Mouse (Mus musculus): ENCODE measurements around the gene Cpt1c. TPM values are rescaled to one million over a fixed set of nuclear protein-coding genes. Genes with fewer than 3 reads are reported as not detected.

Gene Cpt1c
- polyA plus RNA-seq, 1 experiment from 2014 or later: 54.9 TPM

DNA sequence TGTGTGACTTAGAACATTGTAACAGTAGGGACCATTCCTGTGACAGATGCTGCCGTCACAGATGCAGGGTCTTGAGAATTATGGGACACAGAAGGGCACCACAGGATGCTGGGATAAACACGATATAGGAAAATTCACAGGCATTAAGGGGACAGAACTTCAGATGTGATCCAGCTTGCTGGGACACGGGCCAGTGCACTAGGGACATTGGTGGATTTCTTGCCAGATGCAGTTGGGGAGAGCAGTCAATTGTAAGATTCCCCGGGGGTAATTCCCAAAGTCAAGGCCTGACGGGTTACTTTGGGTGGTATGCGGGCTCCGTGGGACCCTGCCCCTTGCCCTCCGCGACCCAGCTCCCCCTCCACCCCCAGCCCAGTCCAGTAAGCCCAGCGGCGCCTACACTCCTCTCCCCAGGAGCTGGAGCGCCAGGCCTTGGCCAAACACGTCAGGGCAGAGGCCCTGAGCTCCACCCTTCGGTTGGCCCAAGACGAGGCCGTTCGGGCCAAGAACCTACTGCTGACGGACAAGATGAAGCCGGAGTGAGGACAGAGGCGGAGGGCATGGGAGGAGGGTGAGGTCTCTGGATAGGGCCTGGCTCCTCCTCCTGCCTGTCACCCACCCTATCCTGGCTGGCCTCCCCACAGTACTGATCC lies 17.3 kb downstream of the Cpt1c start:
- Histone ChIP-seq H3K4me2 (no peak overlapping the region), H3K36me3 (peaks cover 40% of the 10 kb centered on the region), H3K27ac (replicated peaks) (peak overlapping the region; percentile 46; the same call in 1 of the 2 replicates), H3K4me1 (replicated peaks) (peaks cover 21% of the 10 kb centered on the region), H3K4me3 (no peak overlapping the region), H3K27me3 (peaks cover 9% of the 10 kb centered on the region), H3K9ac (0 out of 2 replicates have a peak overlapping the region, but pooled peaks have one; percentile 23), H3K9me3 (no peaks in the 10 kb centered on the region)
- no peak for ATAC-seq (ENCODE audit: low read depth)
- 72% methylated on average over 20 of the region's 20 CpGs for WGBS

DNA sequence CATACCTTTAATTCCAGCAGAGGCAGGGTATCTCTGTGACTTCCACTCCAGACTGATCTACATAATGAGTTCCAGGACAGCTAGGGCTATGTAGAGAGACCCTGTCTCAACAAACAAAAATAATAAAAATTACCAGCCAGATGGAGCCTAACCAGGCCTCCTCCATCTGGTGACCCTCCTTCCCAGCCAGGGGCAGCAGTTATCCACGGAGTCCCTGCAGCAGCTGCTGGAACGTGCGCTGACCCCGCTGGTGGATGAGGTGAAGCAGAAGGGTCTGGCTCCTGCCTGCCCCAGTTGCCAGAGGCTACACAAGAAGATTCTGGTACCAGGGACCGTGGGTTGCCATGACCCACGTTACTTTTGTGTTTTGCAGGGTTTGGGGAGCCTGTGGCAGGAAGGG lies 18.4 kb downstream of the Cpt1c start:
- Histone ChIP-seq H3K36me3 (peaks cover 30% of the 10 kb centered on the region), H3K27ac (replicated peaks) (peak overlapping the region; percentile 50), H3K4me1 (replicated peaks) (peaks cover 28% of the 10 kb centered on the region), H3K9me3 (no peaks in the 10 kb centered on the region), H3K4me2 (no peak overlapping the region), H3K9ac (0 out of 2 replicates have a peak overlapping the region, but pooled peaks have one; percentile 23), H3K27me3 (peaks cover 20% of the 10 kb centered on the region), H3K4me3 (no peak overlapping the region)
- no peak for ATAC-seq (ENCODE audit: low read depth)
- WGBS: 43% methylated on average over 6 of the region's 6 CpGs

DNA sequence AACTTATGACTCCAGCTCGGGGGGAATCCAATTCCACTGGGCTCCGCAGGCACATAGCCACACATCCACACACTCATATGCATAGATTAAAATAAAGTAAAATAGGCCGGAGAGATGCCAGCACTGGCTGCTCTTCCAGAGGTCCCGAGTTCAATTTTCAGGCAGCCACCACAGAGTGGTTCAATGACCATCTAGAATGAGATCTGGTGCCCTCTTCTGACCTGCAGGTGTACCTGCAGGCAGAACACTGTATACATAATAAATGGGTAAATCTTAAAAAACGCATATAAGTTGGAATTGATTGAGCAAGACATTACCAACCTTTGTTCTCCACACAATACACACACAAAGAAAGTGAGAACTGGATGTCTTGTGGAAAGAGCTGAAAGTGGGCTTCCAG lies 19.0 kb downstream of the Cpt1c start:
- no peak for ATAC-seq (ENCODE audit: low read depth)
- H3K9ac ChIP-seq: no peak overlapping the region
- peaks cover 26% of the 10 kb centered on the region for H3K27me3 ChIP-seq
- no peak overlapping the region for H3K4me2 ChIP-seq
- no peaks in the 10 kb centered on the region for H3K9me3 ChIP-seq
- H3K36me3 ChIP-seq: peaks cover 23% of the 10 kb centered on the region
- no peak overlapping the region for H3K27ac ChIP-seq (replicated peaks)
- 57% methylated on average over 5 of the region's 5 CpGs for WGBS
- H3K4me3 ChIP-seq: no peak overlapping the region
- H3K4me1 ChIP-seq (replicated peaks): peaks cover 28% of the 10 kb centered on the region

DNA sequence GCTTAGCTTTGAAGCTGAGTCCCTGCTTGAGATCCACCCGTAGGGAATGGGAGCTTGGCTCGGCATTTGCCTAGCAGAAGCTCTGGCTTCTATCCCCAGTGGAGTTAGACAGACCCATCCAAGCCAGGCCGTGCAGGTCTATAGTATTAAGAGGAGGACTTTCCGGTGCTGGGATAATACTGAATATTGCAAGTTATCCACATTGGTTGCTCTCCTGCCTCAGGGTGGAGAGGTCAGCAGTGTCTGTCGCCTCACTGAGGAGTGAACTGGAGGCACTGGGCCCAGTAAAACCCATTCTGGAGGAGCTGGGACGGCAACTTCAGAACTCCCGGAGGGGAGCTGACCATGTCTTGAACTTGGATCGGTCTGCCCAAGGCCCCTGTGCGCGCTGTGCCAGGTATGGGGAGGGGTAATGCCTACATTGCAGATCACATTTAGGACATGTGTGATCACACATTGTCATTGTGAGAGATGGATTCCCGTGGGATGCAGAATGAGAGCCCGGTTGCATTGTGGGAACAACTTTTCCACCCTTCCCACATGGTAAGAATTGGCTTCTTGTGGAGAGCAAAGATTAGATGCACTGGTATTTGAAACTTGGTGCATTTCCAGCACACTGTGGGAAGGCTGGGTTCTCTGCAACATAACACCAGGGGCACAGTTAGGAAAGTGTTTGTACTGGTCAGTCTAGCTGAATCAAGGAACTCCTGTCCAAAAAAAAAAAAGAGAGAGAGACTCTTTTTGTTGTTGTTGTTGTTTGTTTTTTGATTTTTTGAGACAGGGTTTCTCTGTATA lies 20.4 kb downstream of the Cpt1c start:
- WGBS: 80% methylated on average over 12 of the region's 12 CpGs
- ATAC-seq (ENCODE audit: low read depth): no peak
- H3K4me3 ChIP-seq: no peak overlapping the region

DNA sequence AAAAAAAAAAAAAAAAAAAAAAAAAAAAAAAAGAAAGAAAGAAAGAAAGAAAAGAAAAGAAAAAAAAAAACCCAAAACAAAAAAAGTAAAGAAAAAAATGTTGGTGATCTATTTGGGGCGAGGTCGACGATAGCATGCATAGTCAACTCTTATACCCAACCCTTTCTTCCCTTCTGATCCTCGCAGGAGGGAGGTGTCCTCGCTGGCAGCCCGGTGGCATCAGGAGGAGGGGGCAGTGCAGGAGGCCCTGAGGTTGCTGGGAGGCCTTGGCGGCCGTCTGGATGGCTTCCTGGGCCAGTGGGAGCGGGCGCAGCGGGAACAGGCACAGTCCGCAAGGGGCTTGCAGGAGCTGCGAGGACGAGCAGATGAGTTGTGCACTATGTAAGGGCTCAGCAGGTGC lies 21.1 kb downstream of the Cpt1c start:
- Histone ChIP-seq H3K9me3 (no peaks in the 10 kb centered on the region), H3K27ac (replicated peaks) (no peak overlapping the region), H3K4me1 (replicated peaks) (peaks cover 28% of the 10 kb centered on the region), H3K27me3 (peaks cover 44% of the 10 kb centered on the region), H3K36me3 (0 out of 2 replicates have a peak, but pooled peaks cover 4% of the 10 kb centered on the region), H3K4me3 (no peak overlapping the region), H3K9ac (no peak overlapping the region), H3K4me2 (no peak overlapping the region)
- ATAC-seq (ENCODE audit: low read depth): no peak
- WGBS: 61% methylated on average over 14 of the region's 14 CpGs

More for the DNA sequence above, 20.4 kb downstream of the Cpt1c start:
- Histone ChIP-seq H3K36me3 (peaks cover 11% of the 10 kb centered on the region), H3K4me2 (no peak overlapping the region), H3K9me3 (no peaks in the 10 kb centered on the region), H3K27ac (replicated peaks) (no peak overlapping the region), H3K4me1 (replicated peaks) (peaks cover 28% of the 10 kb centered on the region), H3K9ac (no peak overlapping the region), H3K27me3 (peaks cover 40% of the 10 kb centered on the region)

DNA sequence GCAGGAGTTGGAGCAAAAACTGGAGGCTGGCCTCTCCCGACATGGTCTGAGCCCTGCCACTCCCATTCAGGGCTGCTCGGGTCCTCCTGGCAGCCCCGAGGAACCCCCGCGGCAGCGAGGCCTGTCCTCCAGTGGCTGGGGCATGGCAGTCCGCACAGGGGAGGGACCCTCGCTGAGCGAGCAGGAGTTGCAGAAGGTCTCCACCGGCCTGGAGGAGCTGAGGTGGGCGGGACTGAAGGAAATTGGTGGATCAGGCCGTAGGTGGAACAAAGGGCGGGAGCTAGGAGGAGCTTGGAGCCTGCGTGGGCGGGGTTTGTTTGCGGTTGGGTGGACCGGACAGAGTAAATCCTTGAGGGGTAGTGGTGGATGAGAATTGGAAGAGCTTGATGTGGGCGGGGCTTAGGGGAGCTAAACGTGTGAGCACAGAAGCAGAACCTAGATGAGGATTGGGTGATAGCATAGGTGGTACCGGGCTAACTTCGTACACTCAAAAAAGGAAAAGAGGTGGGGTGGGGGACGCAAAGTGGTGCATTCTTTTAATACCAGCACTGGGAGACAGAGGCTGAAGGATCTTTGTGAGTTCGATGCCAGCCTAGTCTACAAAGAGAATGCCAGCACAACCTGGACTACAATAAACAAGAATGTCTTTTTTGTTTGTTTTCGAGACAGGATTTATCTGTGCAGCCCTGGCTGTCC lies 21.9 kb downstream of the Cpt1c start:
- Histone ChIP-seq H3K9ac (peak overlapping the region; percentile 71), H3K4me1 (replicated peaks) (peaks cover 27% of the 10 kb centered on the region), H3K36me3 (no peaks in the 10 kb centered on the region), H3K4me3 (peak overlapping the region; percentile 45), H3K9me3 (no peaks in the 10 kb centered on the region), H3K27me3 (peaks cover 46% of the 10 kb centered on the region), H3K27ac (replicated peaks) (peak overlapping the region; percentile 46; the same call in 1 of the 2 replicates), H3K4me2 (peak overlapping the region; percentile 73)
- peak; percentile 82 for ATAC-seq (ENCODE audit: low read depth)
- WGBS: 7% methylated on average over 24 of the region's 24 CpGs

DNA sequence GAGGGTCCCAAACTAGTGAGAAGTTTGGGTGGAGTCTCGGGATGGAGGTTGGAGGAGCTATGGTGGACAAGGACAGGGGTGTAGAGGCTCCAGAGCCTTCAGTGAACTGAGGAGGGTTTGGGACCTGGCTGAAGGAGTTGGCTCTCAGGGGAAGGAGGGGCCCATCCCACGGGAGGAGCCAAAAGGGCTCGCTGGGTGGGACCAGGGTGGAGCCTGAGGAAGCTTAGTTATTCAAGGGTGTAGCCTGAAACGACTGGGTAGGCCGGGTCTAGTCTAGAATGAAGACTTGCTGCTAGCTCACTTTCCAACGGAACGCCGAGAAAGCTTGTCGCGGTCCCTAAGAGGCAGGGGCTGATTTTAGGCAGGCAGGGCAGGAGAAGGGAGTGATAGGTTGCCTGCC lies 22.7 kb downstream of the Cpt1c start:
- Histone ChIP-seq H3K4me3 (peak overlapping the region; percentile 45), H3K4me2 (peak overlapping the region; percentile 73), H3K9ac (peak overlapping the region; percentile 71; the same call in 1 of the 2 replicates), H3K27ac (replicated peaks) (peak overlapping the region; percentile 46; the same call in 1 of the 2 replicates), H3K27me3 (peaks cover 46% of the 10 kb centered on the region), H3K9me3 (no peaks in the 10 kb centered on the region), H3K36me3 (no peaks in the 10 kb centered on the region), H3K4me1 (replicated peaks) (peaks cover 19% of the 10 kb centered on the region)
- peak; percentile 52 for ATAC-seq (ENCODE audit: low read depth)
- WGBS: 1% methylated on average over 10 of the region's 10 CpGs

DNA sequence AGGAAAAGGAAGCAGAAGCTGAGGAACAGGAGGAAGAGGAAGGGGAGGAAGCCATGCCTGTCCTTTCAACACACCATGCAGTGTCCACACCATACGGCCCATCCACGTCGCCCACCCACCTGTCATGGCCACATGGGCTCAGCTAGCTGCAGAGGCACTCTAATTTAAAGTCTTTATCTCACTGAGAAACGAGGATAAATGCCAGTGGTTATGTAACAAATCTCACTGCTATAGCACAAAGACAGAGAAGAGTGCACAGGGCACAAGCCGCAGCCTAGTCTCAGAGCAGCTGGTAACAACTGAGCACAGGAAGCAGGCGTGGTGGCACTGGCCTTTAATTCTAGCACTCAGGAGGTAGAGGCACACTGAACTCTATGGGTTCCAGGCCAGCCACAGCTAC lies 24.7 kb downstream of the Cpt1c start:
- H3K9ac ChIP-seq: no peak overlapping the region
- WGBS: 80% methylated on average over 6 of the region's 6 CpGs
- H3K27ac ChIP-seq (replicated peaks): no peak overlapping the region
- no peaks in the 10 kb centered on the region for H3K36me3 ChIP-seq
- no peak overlapping the region for H3K4me2 ChIP-seq
- H3K4me3 ChIP-seq: no peak overlapping the region
- H3K9me3 ChIP-seq: no peaks in the 10 kb centered on the region
- H3K27me3 ChIP-seq: peaks cover 46% of the 10 kb centered on the region
- ATAC-seq (ENCODE audit: low read depth): no peak
- peaks cover 12% of the 10 kb centered on the region for H3K4me1 ChIP-seq (replicated peaks)

DNA sequence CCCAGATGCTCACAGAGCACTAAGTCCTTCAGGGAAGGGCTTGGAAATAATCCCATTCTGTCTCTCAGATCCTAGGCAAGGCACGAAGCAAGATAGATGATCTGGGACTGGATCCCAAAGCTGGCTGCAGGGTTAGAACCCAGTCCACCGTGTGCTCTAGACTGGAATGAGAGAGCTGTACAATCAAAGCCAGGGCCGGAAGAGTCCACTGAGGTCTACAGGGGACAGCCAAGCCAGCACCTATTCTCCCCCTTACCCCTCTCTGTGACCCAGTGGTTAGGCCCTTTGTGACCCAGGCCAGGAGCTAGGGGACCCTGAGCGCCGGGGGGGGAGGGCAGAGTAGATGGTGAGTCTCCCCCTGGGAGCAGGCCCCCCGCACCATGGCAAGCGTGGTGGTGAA lies 31.7 kb downstream of the Cpt1c start, which contains the start of gene Tsks:
TSS of gene Tsks (plus strand) at position 301 of the 400 bp plus-strand sequence.
- Histone ChIP-seq H3K9me3 (no peaks in the 10 kb centered on the region), H3K27ac (replicated peaks) (no peak within 1 kb of the TSS), H3K9ac (no peak within 1 kb of the TSS), H3K36me3 (no peaks in the 10 kb centered on the region), H3K4me3 (no peak within 1 kb of the TSS), H3K27me3 (no peaks in the 10 kb centered on the region), H3K4me1 (replicated peaks) (no peaks in the 10 kb centered on the region), H3K4me2 (no peak within 1 kb of the TSS)
- ATAC-seq (ENCODE audit: low read depth): no peak
- WGBS: 78% methylated on average over 7 of the region's 7 CpGs

DNA sequence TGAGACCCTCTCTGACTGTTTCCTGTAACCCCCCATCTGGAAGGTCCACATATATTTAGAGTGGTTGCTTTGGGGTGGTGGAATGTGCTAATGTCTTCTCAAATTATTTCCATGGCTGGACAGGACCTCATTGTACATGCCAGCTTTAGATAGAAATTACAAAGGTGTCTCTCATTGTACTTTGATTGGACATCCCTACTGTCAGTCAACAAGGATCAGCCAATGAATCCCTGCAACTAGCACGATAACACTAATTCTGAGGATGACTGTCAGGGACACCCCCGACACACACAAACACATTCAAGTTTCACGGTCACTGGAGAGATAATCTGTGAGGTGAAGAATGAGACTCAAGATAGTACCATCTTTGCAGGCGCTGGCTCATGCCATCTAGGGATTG lies 36.0 kb downstream of the Cpt1c start:
- no peak for ATAC-seq (ENCODE audit: low read depth)
- no peak overlapping the region for H3K27ac ChIP-seq (replicated peaks)
- no peak overlapping the region for H3K4me3 ChIP-seq
- no peaks in the 10 kb centered on the region for H3K36me3 ChIP-seq
- H3K4me1 ChIP-seq (replicated peaks): no peaks in the 10 kb centered on the region
- peaks cover 7% of the 10 kb centered on the region for H3K9me3 ChIP-seq
- H3K9ac ChIP-seq: no peak overlapping the region
- H3K4me2 ChIP-seq: no peak overlapping the region
- WGBS: 90% methylated on average over 4 of the region's 4 CpGs
- H3K27me3 ChIP-seq: no peaks in the 10 kb centered on the region

DNA sequence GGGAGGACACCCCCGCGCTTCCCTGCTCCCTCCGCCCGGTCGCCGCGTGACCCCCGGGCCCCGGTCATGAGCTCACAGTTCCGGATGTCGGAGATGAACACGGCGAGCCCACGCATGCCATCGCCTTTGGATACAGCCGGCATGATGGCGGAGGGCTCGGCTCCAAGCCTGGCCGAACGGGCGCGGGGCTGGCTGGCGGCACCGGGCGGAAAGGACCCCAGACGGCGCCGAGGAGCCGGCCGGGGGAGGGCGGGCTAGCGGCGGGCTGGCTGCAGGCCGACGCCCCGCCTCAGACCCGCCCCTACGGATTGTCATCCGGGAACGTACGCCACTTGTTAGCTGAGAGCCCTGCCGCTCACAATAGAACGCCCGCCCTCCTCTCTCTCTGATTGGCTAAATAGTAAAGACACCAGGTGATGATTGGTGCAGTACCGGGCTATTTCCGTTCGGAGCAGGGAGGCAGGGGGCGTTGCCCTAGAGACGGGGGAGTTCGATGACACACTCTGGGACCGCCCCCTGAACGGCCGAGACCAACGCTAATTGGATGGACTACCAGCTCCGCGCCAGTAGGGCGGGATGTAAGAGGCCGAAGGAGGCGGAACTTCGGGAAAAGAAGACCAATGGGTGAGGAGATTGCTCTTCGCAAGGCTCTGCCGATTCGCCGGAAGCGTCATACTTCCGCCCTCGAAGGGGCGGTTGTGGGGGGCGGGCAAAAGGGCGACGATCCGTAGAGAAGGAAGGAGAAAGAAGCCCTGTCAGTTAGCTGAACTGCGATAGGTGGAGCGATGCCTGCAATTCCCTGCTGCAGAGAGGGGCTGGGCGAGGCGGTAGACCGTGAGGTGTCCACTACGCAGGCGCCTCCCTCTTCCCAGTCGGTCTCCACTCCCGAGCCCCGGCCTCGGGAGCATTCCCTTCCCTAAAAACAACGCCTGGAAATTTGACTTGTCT lies 45.2 kb downstream of the Cpt1c start, which contains the start of gene Ap2a1:
TSS of gene Ap2a1 (minus strand) at position 293 of the 948 bp plus-strand sequence.
- WGBS: under 1% methylated on average over 84 of the region's 84 CpGs
- peaks cover 24% of the 10 kb centered on the region for H3K36me3 ChIP-seq
- ATAC-seq (ENCODE audit: low read depth): peak; percentile 99

More for the DNA sequence above, 45.2 kb downstream of the Cpt1c start, which contains the start of gene Ap2a1:
- Histone ChIP-seq H3K4me3 (peak within 1 kb of the TSS; percentile 96), H3K4me1 (replicated peaks) (peaks cover 26% of the 10 kb centered on the region), H3K9me3 (no peaks in the 10 kb centered on the region), H3K9ac (peak within 1 kb of the TSS; percentile 98), H3K27ac (replicated peaks) (peak within 1 kb of the TSS; percentile 93), H3K4me2 (peak within 1 kb of the TSS; percentile 83), H3K27me3 (no peaks in the 10 kb centered on the region)
